Mouse (Mus musculus) midbrain, embryonic 14.5 days (tissue): ENCODE measurements around the gene Gria1. TPM values are rescaled to one million over a fixed set of nuclear protein-coding genes. Genes with fewer than 3 reads are reported as not detected.
A peak's percentile ranks its signal among the peaks of the same experiment; 100 is the strongest.

ENCODE experiments used
- ATAC-seq: fragments of 200-750 bp; cut with Nextera tagmentation; 2 replicates; pipeline ENCODE4 v1.8.0; 2017; ENCODE audit warnings: moderate number of reproducible peaks, moderate library complexity; ENCODE audit not compliant: low FRiP score, low TSS enrichment
- DNase-seq: peaks from one replicate; pipeline ENCODE4 v3.0.0-alpha.2; 2015
- H3K27ac ChIP-seq: fragments of 300-500 bp; sonication (generic); replicated peaks from 2 replicates; pipeline ENCODE4 v1.5.1; 2014; ENCODE audit warnings: mild to moderate bottlenecking, low read depth, low read length, moderate library complexity
- H3K27me3 ChIP-seq: fragments of 300-500 bp; sonication (generic); 2 replicates; pipeline ENCODE4 v1.6.1; 2014; ENCODE audit warnings: low read length, control low read depth, mixed read lengths; ENCODE audit not compliant: control insufficient read depth, insufficient read depth
- H3K36me3 ChIP-seq: fragments of 300-500 bp; sonication (generic); 2 replicates; pipeline ENCODE4 v1.6.1; 2014; ENCODE audit warnings: low read length, control low read depth; ENCODE audit not compliant: control insufficient read depth, insufficient read depth
- H3K4me1 ChIP-seq: fragments of 300-500 bp; sonication (generic); 2 replicates; pipeline ENCODE4 v1.6.1; 2014; ENCODE audit warnings: mild to moderate bottlenecking, antibody characterized with exemption, low read length, control low read depth; ENCODE audit not compliant: control insufficient read depth, insufficient read depth
- H3K4me2 ChIP-seq: fragments of 300-500 bp; sonication (generic); 2 replicates; pipeline ENCODE4 v1.6.1; 2014; ENCODE audit warnings: mild to moderate bottlenecking, low read length, moderate library complexity
- H3K4me3 ChIP-seq: fragments of 300-500 bp; sonication (generic); replicated peaks from 2 replicates; pipeline ENCODE4 v1.5.1; 2014; ENCODE audit warnings: low read depth, low read length
- H3K9ac ChIP-seq: fragments of 300-500 bp; sonication (generic); replicated peaks from 2 replicates; pipeline ENCODE4 v1.6.1; 2014; ENCODE audit warnings: mild to moderate bottlenecking, low read length, moderate library complexity
- H3K9me3 ChIP-seq: fragments of 300-500 bp; sonication (generic); 2 replicates; pipeline ENCODE4 v1.6.1; 2016; ENCODE audit warnings: low read length, control low read depth, mixed read lengths; ENCODE audit not compliant: control insufficient read depth
- WGBS: fragments of 180-500 bp; shearing (Covaris S2); extraction: QIAGEN DNeasy Blood & Tissue Kit; methylation state at CpG from one replicate; pipeline ENCODE4 v1.1.7; 2014; 5-methylcytosine and 5-hydroxymethylcytosine counted together
- polyA plus RNA-seq: library from polyadenylated mRNA; unstranded; fragments of >200 nt; fragmentation: Nextera tagmentation; extraction: Ambion mirVana; gene quantifications from 2 replicates; pipeline ENCODE4 v1.2.1, GENCODE M21; 2014

Gene Gria1
- polyA plus RNA-seq, 1 experiment from 2014 or later, result 31.9 TPM

GRCm38 (mm10) chr11:57303602-57304001 is 292.4 kb downstream of the Gria1 start:
- 100% methylated on average over 1 of the region's 1 CpGs for WGBS
- ATAC-seq (no peak), DNase-seq (no peak)
- Histone ChIP-seq H3K4me2 (no peak overlapping the region), H3K27ac (no peak overlapping the region), H3K9me3 (0 out of 2 replicates have a peak, but pooled peaks cover 2% of the 10 kb centered on the region), H3K9ac (no peak overlapping the region), H3K4me3 (no peak overlapping the region), H3K27me3 (no peaks in the 10 kb centered on the region), H3K4me1 (0 out of 2 replicates have a peak, but pooled peaks cover 2% of the 10 kb centered on the region), H3K36me3 (no peaks in the 10 kb centered on the region)

GRCm38 (mm10) chr11:57306116-57306515 is 294.9 kb downstream of the Gria1 start:
- H3K9me3 ChIP-seq, result 0 out of 2 replicates have a peak, but pooled peaks cover 2% of the 10 kb centered on the region
- no peak overlapping the region for H3K4me3 ChIP-seq
- H3K4me1 ChIP-seq, result no peaks in the 10 kb centered on the region
- H3K36me3 ChIP-seq, result no peaks in the 10 kb centered on the region
- no peak for DNase-seq
- H3K9ac ChIP-seq, result no peak overlapping the region
- no peaks in the 10 kb centered on the region for H3K27me3 ChIP-seq
- no peak for ATAC-seq
- H3K4me2 ChIP-seq, result no peak overlapping the region
- no peak overlapping the region for H3K27ac ChIP-seq
- WGBS, result 79% methylated on average over 2 of the region's 2 CpGs

GRCm38 (mm10) chr11:57306892-57307291 is 295.7 kb downstream of the Gria1 start:
- H3K4me3 ChIP-seq, result no peak overlapping the region
- 100% methylated on average over 1 of the region's 1 CpGs for WGBS
- no peak overlapping the region for H3K27ac ChIP-seq
- DNase-seq (no peak), ATAC-seq (no peak)
- no peaks in the 10 kb centered on the region for H3K27me3 ChIP-seq
- H3K4me2 ChIP-seq, result no peak overlapping the region
- no peak overlapping the region for H3K9ac ChIP-seq
- no peaks in the 10 kb centered on the region for H3K4me1 ChIP-seq
- H3K36me3 ChIP-seq, result no peaks in the 10 kb centered on the region
- H3K9me3 ChIP-seq, result 0 out of 2 replicates have a peak, but pooled peaks cover 2% of the 10 kb centered on the region

- ATAC-seq, result no peak
- DNase-seq, result peak; percentile 71
- Histone ChIP-seq H3K9me3 (no peaks in the 10 kb centered on the region), H3K4me2 (no peak overlapping the region), H3K4me3 (no peak overlapping the region), H3K27me3 (no peaks in the 10 kb centered on the region), H3K36me3 (no peaks in the 10 kb centered on the region), H3K4me1 (peaks cover 10% of the 10 kb centered on the region), H3K9ac (no peak overlapping the region), H3K27ac (0 out of 2 replicates have a peak overlapping the region, but pooled peaks have one; percentile 52)
- 15% methylated on average over 3 of the region's 3 CpGs for WGBS
Measured at GRCm38 (mm10) chr11:57317063-57317462, 305.9 kb downstream of the Gria1 start.

- Histone ChIP-seq H3K36me3 (no peaks in the 10 kb centered on the region), H3K4me2 (no peak overlapping the region), H3K4me3 (no peak overlapping the region), H3K4me1 (peaks cover 10% of the 10 kb centered on the region), H3K9ac (no peak overlapping the region), H3K27ac (no peak overlapping the region), H3K9me3 (no peaks in the 10 kb centered on the region), H3K27me3 (no peaks in the 10 kb centered on the region)
- DNase-seq (peak; percentile 22), ATAC-seq (no peak)
- 66% methylated on average over 13 of the region's 13 CpGs for WGBS
Measured at GRCm38 (mm10) chr11:57317478-57317877, 306.3 kb downstream of the Gria1 start.

GRCm38 (mm10) chr11:57319374-57319773 is 308.2 kb downstream of the Gria1 start:
- H3K4me1 ChIP-seq, result peaks cover 10% of the 10 kb centered on the region
- H3K4me3 ChIP-seq, result no peak overlapping the region
- no peaks in the 10 kb centered on the region for H3K27me3 ChIP-seq
- ATAC-seq (no peak), DNase-seq (no peak)
- H3K9me3 ChIP-seq, result no peaks in the 10 kb centered on the region
- no peak overlapping the region for H3K27ac ChIP-seq
- no peak overlapping the region for H3K9ac ChIP-seq
- no peak overlapping the region for H3K4me2 ChIP-seq
- no peaks in the 10 kb centered on the region for H3K36me3 ChIP-seq
- WGBS, result 87% methylated on average over 3 of the region's 3 CpGs

GRCm38 (mm10) chr11:57324099-57324498 is 312.9 kb downstream of the Gria1 start:
- no peaks in the 10 kb centered on the region for H3K9me3 ChIP-seq
- no peaks in the 10 kb centered on the region for H3K4me1 ChIP-seq
- H3K9ac ChIP-seq, result no peak overlapping the region
- no peaks in the 10 kb centered on the region for H3K27me3 ChIP-seq
- WGBS, result 89% methylated on average over 4 of the region's 4 CpGs
- DNase-seq, result no peak
- no peak overlapping the region for H3K27ac ChIP-seq
- H3K36me3 ChIP-seq, result no peaks in the 10 kb centered on the region
- H3K4me3 ChIP-seq, result no peak overlapping the region
- no peak overlapping the region for H3K4me2 ChIP-seq
- ATAC-seq, result no peak
